In the genomic region with DNA sequence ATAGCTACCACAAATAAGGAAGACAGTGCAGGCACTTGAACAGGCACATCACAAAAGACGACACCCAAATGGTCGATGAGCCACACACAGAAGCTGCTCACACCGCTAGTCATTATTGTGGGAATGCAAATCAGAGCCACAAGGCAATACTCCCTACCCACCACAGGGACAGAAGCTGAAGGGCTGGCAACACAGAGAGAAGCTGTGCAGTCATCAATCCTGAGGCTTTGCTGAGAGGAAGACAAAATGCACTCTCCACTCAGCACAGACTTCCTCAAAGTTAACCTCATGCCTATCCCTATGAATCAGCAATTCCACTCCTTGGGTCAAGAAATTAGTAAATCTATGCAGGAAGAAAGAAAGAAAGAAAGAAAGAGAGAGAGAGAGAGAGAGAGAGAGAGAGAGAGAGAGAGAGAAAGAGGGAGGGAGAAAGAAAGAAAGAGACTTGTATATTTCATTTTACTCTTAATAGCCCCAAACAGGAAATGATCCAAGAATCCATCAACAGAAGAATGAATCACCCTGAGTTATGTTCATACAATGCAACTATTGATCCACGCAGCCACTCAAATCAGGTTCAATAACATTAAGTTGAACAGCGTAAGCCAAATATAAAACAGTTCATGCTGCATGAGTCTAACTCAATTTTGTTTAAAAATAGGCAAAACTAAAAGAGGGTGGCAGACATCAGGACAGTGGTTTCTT, we compare ENCODE assay signal across 1 mouse cellular context.
TF ChIP-seq lines count a peak whose summit lies in the region.

No protein-coding gene starts in this region.

TF ChIP-seq in MEL, 35 proteins besides CTCF, POLR2A, EP300 and RAD21 (continued from another document):
- TF ChIP-seq SMC3 (IDR thresholded peaks at IDR 0.05; ENCODE audit: low read depth, low read length): no peak
- no peak for TF ChIP-seq MAZ (IDR thresholded peaks at IDR 0.05; ENCODE audit: low read depth, low read length)
